Mouse (Mus musculus): Measurements from ENCODE around the gene Mtmr4.

Mtmr4 gene

GRCm38 (mm10) chr11:87615952-87616351 lies 24.0 kb downstream of the Mtmr4 start:
- DNase-seq (ENCODE audit: low spot score in 2 of 2), result no peak

DNA sequence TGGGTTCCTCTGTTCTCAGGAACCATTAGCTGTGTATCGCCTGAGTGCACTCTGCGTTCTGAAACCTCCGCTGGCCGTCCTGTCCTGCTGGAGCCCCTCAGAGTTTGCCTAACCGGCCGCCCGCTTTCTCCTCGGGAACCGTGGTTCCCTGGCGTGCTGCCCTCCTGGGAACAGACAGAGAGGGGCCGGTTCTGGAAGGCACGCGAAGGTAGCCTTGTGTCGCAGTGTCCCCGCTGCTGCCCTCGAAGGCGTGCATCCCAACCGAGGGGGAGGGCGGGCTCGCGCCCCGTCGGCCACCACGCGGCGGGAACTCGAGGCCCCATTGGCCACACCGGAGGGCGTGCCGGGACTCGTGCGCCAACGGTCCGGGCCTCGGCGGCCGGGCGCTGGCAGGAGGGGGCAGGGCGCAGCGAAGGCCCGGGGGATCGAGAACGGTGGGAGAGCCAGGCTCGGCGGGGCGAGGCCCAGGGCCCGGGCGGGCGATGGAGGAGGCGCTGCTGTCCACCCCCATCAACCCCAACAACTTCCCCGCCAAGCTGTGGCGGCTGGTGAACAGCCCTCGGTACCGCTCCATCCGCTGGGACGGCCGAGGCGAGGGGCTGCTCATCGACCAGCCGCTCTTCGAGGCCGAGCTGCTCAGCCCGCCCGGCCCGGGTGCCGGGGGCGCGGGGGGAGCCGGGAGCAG lies 25.0 kb downstream of the Mtmr4 start, which contains the start of gene Hsf5:
TSS of gene Hsf5 (plus strand) at position 375 of the 685 bp plus-strand sequence.
- no peak for DNase-seq (ENCODE audit: low spot score in 2 of 2)

DNA sequence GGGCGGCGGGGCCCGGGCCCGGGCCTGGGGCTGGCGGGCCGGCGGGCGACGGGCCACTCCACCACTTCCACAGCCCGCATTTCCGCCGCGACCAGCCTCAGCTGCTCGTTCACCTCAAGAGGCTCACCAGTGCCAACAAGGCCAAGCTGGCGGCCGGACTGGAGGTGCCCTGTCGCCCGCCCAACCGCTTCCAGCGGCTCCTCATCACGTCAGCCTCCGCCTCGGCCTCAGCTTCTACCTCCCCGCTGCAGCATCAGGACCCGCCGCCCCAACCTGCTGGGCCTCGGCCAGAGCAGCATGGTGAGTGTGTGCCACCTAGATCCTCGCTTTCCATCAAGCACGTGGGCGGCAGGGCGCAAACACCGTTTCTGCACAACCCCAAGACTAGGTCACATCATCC lies 25.6 kb downstream of the Mtmr4 start:
- no peak for DNase-seq (ENCODE audit: low spot score in 2 of 2)

DNA sequence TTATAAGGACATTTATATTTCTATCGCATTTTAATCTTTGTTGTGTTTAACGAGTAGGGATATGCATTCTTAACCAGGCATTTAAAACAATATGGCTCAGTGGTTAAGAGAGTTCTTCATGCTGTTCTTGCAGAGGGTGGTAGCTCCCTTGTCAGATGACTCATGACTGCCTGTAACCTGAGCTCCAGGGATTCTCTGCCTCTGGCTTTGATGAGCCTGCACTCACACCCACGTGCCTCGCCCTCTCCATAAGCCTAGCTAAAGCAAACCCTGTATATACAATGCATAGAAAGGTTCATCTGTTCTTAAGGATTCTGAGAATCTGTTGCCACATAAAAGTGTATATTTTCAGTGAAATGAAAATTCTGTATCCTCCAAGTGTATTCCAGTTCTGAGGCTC lies 31.2 kb downstream of the Mtmr4 start:
- no peak for DNase-seq (ENCODE audit: low spot score in 2 of 2)

- DNase-seq (ENCODE audit: low spot score in 2 of 2), result peak in 1 of 2 experiments; percentile 62
Observed at GRCm38 (mm10) chr11:87629859-87630258, 37.9 kb downstream of the Mtmr4 start.

DNA sequence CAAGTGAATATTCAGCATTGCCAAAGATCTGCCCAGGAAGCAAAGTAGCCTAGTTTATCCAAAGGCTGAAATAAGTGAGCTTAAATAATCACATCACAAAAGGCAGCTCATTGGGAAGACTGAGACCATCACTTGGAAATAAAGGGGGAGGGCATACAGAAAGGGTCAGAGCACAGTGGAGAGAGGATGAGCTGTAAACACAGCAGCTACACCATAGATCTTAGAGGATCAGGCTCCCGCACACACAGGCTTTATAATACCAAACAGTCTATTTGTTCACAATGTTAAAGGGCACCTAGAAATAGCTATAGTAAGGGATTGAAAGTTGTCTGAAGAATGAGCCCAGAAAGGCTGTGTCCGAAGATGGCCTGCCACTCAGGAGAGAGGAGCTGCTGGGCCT lies 46.8 kb downstream of the Mtmr4 start:
- no peak for DNase-seq (ENCODE audit: low spot score in 2 of 2)

- peak; percentile 46 to 79 for DNase-seq (ENCODE audit: low spot score in 2 of 2)
Observed at GRCm38 (mm10) chr11:87639206-87639605, 47.2 kb downstream of the Mtmr4 start.

DNA sequence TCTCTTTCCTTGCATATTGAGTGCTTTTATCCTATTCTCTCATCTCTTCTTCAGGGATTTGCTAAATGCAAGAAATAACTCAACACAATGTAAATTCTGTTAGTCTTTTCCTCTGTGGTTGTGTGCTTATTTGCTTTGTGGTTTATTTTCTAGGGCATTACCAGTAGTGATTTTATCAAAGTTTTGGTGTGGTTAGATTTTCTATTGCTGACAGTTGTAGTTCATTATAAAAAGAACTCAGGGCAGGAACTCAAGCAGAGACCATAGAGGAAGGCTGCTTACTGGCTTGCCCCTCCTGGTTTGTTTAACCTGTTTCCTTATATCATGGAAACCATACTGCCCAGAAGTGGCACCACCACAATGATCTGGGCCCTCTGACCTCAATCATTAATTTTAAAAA lies 50.9 kb downstream of the Mtmr4 start:
- DNase-seq (ENCODE audit: low spot score in 2 of 2), result no peak

DNA sequence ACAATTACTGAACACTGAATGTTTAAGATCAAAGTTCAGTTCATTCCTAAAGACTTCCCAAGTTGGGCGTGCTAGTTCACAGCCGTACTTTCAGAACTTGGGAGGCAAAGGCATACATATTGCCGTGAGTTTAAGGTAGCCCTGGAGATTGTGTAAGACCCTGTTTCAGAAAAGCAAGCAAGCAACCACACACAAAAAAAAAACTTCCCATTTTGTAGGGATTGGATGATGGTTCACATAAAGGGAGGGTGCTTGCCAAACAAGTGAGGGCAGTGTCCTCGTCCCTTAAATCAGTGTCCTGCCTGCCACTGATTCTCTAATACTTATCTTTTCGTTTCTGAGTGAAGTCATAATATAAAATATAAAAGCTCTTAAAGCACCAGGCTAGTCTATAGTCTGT lies 62.7 kb downstream of the Mtmr4 start:
- DNase-seq (ENCODE audit: low spot score in 2 of 2), result no peak

GRCm38 (mm10) chr11:87659216-87659615 lies 67.3 kb downstream of the Mtmr4 start:
- no peak for DNase-seq (ENCODE audit: low spot score in 2 of 2)

DNA sequence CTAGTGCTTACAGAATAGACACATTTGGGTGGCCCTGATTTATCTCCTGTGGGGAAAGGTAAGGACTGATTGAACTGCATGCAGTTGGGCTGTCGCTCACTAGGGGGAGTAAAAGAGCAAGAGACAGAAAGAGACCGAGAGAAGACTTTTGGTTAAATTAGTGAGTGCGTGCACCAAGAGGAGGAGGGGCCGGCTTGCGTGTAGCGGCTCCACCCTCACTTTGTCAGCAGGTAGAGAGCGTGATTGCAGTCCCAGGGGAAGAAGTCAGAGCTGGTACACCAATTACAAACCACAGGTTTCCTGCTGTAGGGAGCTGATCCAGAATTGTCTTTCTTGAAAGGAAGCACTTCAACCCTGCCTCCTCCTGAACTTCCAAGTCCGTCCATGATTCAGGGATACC lies 70.4 kb downstream of the Mtmr4 start, which contains the start of gene Rnf43:
TSS of gene Rnf43 (plus strand) at position 316 of the 400 bp plus-strand sequence.
- DNase-seq (ENCODE audit: low spot score in 2 of 2), result peak; percentile 82 to 92

DNA sequence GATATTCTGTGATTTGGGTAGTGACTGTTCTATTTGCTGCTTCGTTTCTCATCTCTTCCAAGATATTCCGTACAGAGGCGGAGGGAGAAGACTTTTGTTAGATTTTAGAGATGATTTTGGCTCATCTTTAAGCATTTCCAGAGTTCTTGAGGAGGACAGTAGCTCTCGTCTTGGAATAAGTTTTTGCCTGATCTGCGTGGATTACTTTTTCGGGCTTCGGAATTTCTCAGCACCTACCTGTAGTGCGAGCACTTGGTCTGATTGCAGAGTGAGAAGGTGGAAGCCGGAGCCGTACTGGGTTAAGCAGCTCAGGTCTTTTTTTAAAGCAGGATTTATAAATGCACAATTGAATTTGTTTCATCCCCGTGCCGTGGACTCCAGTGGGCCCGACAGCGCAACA lies 70.9 kb downstream of the Mtmr4 start:
- no peak for DNase-seq (ENCODE audit: low spot score in 2 of 2)

DNA sequence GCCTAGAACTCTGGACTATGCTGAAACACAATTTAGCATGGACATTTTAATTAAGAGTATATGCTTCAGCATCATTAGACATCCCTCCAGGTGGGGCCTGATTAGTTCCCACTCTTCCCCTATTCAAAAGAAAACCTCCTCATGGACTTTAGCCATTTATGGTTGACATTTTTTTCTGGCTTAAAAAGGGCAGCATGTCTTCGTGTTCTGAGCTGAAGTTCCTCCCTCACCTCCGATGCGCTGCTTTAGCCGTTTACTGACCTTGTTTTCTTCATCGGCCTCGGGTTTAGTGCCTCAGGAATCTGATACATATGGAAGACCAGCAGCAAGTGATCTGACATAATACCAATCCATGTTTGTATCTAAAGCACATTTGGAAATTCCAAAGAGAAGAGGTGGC lies 72.0 kb downstream of the Mtmr4 start:
- no peak for DNase-seq (ENCODE audit: low spot score in 2 of 2)

GRCm38 (mm10) chr11:87664521-87664920 lies 72.6 kb downstream of the Mtmr4 start:
- no peak for DNase-seq (ENCODE audit: low spot score in 2 of 2)

- no peak for DNase-seq (ENCODE audit: low spot score in 2 of 2)
Observed at GRCm38 (mm10) chr11:87665224-87665623, 73.3 kb downstream of the Mtmr4 start.

DNA sequence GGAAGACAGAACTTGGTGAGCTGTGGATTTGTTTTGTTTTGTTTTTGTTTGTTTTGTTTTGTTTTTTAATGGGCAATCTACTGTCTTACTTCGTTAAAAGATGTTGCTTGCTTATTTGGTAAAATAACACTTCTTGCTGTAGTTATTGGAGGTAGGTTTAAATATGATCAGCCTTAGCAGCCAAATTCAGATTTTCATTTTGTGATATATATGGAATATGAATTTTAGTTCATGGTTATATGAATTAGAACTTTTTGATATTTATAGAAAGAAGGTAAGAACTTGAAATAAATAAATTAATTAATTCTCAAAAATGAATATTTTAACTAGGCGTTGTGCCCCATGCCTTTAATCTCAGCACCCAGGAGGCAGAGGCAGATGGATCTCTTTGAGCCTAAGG lies 73.7 kb downstream of the Mtmr4 start:
- DNase-seq (ENCODE audit: low spot score in 2 of 2), result no peak

Data from spleen, postnatal 10 days (tissue).